Mouse (Mus musculus) midbrain, embryonic 15.5 days (tissue): Measurements from ENCODE around the gene Spata25. TPM values are rescaled to one million over a fixed set of nuclear protein-coding genes. Genes with fewer than 3 reads are reported as not detected.

Source experiments
- ATAC-seq: fragments of 200-750 bp; cut with Nextera tagmentation; replicated peaks from 2 replicates; pipeline ENCODE4 v1.8.0; 2017; ENCODE audit warnings: moderate TSS enrichment
- H3K27ac ChIP-seq: fragments of 300-500 bp; sonication (generic); 2 replicates; pipeline ENCODE4 v1.5.1; 2015; ENCODE audit warnings: mild to moderate bottlenecking, inconsistent platforms
- H3K27me3 ChIP-seq: fragments of 300-500 bp; sonication (generic); replicated peaks from 2 replicates; pipeline ENCODE4 v1.6.1; 2015; ENCODE audit warnings: inconsistent platforms
- H3K36me3 ChIP-seq: fragments of 300-500 bp; sonication (generic); replicated peaks from 2 replicates; pipeline ENCODE4 v1.6.1; 2015; ENCODE audit warnings: inconsistent platforms
- H3K4me1 ChIP-seq: fragments of 300-500 bp; sonication (generic); 2 replicates; pipeline ENCODE4 v1.6.1; 2015; ENCODE audit warnings: inconsistent platforms
- H3K4me2 ChIP-seq: fragments of 300-500 bp; sonication (generic); 2 replicates; pipeline ENCODE4 v1.6.1; 2015; ENCODE audit warnings: inconsistent platforms, mild to moderate bottlenecking, moderate library complexity
- H3K4me3 ChIP-seq: fragments of 300-500 bp; sonication (generic); 2 replicates; pipeline ENCODE4 v1.5.1; 2015; ENCODE audit warnings: mild to moderate bottlenecking, inconsistent platforms
- H3K9ac ChIP-seq: fragments of 300-500 bp; sonication (generic); 2 replicates; pipeline ENCODE4 v1.6.1; 2015; ENCODE audit warnings: mild to moderate bottlenecking, inconsistent platforms
- H3K9me3 ChIP-seq: fragments of 300-500 bp; sonication (generic); 2 replicates; pipeline ENCODE4 v1.6.1; 2016; ENCODE audit warnings: inconsistent platforms
- WGBS: fragments of 180-500 bp; shearing (Covaris S2); methylation state at CpG from one replicate; pipeline ENCODE4 v1.1.7; 2015; ENCODE audit warnings: mixed read lengths; 5-methylcytosine and 5-hydroxymethylcytosine counted together
- polyA plus RNA-seq: library from polyadenylated mRNA; unstranded; fragments of >200 nt; fragmentation: Nextera tagmentation; extraction: Ambion mirVana; gene quantifications from 2 replicates; pipeline ENCODE4 v1.2.1, GENCODE M21; 2015

Gene Spata25
- polyA plus RNA-seq, 1 experiment from 2014 or later: not detected

DNA sequence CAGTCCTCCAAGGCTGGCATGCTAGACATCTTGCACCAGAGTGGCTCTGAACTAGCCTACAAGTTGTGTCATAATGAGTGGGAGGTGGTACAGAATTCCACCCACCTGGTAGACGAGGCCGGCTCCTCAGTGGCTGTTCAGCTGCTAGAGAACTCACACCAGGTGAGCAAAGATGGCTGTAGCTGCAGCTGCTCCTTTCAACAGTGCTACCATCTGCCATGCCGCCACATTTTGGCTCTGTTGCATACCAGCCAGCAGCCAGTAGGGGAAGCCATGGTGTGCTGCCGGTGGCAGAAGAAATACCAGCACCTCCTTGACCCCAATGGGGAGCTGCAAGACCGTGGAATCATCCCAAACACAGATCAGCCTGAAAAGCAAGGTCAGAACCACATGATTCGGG, 7.3 kb downstream of the Spata25 start:
- Histone ChIP-seq H3K4me3 (no peak overlapping the region), H3K4me2 (no peak overlapping the region), H3K9me3 (no peaks in the 10 kb centered on the region), H3K36me3 (peaks cover 28% of the 10 kb centered on the region), H3K9ac (no peak overlapping the region), H3K4me1 (peaks cover 22% of the 10 kb centered on the region), H3K27ac (no peak overlapping the region), H3K27me3 (no peaks in the 10 kb centered on the region)
- 85% methylated on average over 6 of the region's 6 CpGs for WGBS
- no peak for ATAC-seq

DNA sequence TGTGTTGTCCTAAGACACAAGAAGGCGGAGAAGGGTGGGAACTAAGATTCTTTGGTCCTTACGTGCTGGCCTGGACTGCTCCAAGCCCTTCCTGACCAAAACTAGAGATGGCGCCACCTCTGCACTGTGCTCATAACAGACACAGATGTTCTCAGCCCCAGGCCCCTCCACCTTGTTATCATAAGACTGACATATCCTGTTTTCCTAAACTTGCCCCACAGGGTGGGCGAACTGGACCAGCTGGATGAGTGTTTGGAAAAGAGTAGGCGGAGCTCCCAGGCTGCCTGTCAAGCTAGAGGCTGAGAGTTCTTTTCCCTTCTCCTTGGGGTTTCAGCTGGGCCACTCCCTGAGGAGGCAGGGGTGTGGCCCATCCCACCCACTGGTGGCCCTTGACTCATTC, 10.6 kb downstream of the Spata25 start:
- peaks cover 7% of the 10 kb centered on the region for H3K4me1 ChIP-seq
- H3K9ac ChIP-seq: no peak overlapping the region
- no peak overlapping the region for H3K4me2 ChIP-seq
- no peak for ATAC-seq
- peaks cover 16% of the 10 kb centered on the region for H3K36me3 ChIP-seq
- no peaks in the 10 kb centered on the region for H3K9me3 ChIP-seq
- H3K27me3 ChIP-seq: no peaks in the 10 kb centered on the region
- no peak overlapping the region for H3K27ac ChIP-seq
- no peak overlapping the region for H3K4me3 ChIP-seq
- WGBS: 77% methylated on average over 5 of the region's 5 CpGs

DNA sequence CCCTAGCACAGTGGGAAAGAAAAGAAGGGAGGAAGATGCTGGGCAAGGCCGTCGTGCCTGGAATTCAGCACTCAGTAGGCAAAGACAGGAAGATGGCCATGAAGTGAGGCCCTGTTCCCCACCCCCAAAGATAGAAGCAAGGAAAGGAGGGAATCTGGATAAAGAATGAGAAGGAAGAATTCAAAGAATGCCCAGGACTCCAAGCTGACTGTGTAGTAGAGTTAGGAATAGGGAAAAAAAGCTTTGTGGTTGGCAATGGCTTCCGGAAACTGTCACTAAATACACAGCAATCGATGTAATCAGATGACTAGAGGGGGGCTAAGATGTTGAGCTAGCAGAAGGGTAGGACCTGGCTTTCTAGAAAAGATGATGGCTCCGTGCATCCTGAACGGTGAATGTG, 11.1 kb downstream of the Spata25 start:
- H3K27ac ChIP-seq: no peak overlapping the region
- no peak overlapping the region for H3K4me2 ChIP-seq
- 85% methylated on average over 6 of the region's 6 CpGs for WGBS
- peaks cover 3% of the 10 kb centered on the region for H3K4me1 ChIP-seq
- H3K4me3 ChIP-seq: no peak overlapping the region
- peaks cover 16% of the 10 kb centered on the region for H3K36me3 ChIP-seq
- no peaks in the 10 kb centered on the region for H3K27me3 ChIP-seq
- ATAC-seq: no peak
- H3K9me3 ChIP-seq: no peaks in the 10 kb centered on the region
- no peak overlapping the region for H3K9ac ChIP-seq

DNA sequence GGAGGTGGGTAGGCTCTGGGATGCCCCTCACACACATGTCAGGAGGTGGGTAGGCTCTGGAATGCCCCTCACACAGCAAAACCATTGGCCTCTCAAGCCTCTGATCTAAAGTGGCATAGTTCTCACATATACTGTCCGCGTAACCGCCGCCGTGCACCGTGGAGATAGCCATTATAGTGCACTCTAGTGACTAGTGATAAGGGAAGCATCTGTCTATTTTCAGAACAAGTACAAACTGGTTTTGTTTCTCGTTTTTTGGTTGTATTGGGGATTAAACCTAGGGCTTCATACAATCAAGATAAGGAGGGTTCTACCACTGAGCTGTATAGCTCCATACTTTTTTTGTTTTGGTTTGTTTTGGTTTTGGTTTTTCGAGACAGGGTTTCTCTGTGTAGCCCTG, 12.5 kb downstream of the Spata25 start:
- Histone ChIP-seq H3K27ac (no peak overlapping the region), H3K4me2 (no peak overlapping the region), H3K36me3 (peaks cover 10% of the 10 kb centered on the region), H3K9ac (no peak overlapping the region), H3K27me3 (no peaks in the 10 kb centered on the region), H3K4me1 (no peaks in the 10 kb centered on the region), H3K9me3 (no peaks in the 10 kb centered on the region), H3K4me3 (no peak overlapping the region)
- 92% methylated on average over 8 of the region's 8 CpGs for WGBS
- ATAC-seq: no peak

DNA sequence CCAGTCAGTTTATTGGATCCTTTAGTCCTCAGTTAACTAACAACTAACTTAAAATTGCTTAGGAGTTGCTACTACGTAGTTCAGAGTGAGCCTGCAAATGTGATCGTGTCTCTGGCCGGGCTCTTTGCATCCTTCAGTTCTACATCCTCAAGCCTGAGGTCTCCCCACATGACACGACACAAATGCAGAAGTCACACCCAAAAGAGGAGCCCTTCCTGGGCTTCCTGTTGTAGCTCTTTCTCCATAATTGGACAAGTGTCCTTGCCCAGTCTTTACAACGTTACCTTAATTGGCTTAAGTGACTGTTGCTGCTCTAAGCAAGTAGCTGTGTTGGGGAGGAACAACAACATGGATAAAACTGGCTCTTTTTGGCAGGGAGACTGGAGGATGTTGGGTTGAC, 13.0 kb downstream of the Spata25 start:
- Histone ChIP-seq H3K4me2 (no peak overlapping the region), H3K4me1 (no peaks in the 10 kb centered on the region), H3K9me3 (no peaks in the 10 kb centered on the region), H3K9ac (no peak overlapping the region), H3K27me3 (no peaks in the 10 kb centered on the region), H3K4me3 (no peak overlapping the region), H3K27ac (no peak overlapping the region), H3K36me3 (peaks cover 6% of the 10 kb centered on the region; the same call in 1 of the 2 replicates)
- no peak for ATAC-seq
- 89% methylated on average over 5 of the region's 5 CpGs for WGBS

DNA sequence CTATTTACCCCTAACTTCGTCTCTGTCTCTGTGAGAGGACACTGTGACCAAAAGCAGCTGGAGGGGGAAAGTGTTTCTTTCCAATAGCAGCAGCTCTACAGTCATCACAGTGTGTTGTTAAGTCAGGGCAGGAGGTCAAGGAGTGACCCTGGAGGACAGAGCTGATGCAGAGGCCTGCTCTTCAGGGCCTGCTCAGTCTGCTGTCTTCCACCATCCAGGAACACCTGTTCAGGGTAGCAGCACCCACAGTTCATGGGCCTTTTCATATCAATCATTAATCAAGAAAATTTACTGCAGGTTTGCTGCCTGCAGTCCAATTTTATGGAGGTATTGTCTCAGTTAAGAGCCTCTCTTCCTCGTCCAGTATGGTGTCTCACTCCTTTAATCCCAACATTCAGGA, 14.8 kb downstream of the Spata25 start:
- Histone ChIP-seq H3K4me3 (no peak overlapping the region), H3K27ac (no peak overlapping the region), H3K4me1 (no peaks in the 10 kb centered on the region), H3K27me3 (no peaks in the 10 kb centered on the region), H3K9me3 (no peaks in the 10 kb centered on the region), H3K9ac (no peak overlapping the region), H3K4me2 (no peak overlapping the region), H3K36me3 (0 out of 2 replicates have a peak, but pooled peaks cover 3% of the 10 kb centered on the region)
- no peak for ATAC-seq
- WGBS: 50% methylated on average over 2 of the region's 2 CpGs

DNA sequence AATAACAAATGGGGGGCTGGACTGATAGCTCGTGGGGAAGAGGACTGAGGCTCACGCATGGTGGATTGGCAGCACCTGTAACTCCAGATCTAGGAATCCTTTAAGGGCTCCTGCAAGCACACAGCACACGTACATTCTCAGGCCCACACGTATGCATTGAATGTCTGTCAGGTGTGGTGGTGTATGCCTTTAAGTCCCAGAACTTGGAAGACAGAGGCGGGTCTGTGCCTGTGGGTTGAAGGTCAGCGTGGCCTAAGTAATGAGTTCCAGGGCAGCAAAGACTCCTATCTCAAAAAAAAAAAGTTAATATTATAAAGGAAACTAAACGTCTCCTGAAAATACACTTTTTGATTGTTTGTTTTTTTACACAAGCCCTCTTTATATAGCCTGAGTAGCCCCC, 21.7 kb downstream of the Spata25 start:
- H3K4me2 ChIP-seq: peak overlapping the region; percentile 73; the same call in 1 of the 2 replicates
- H3K4me3 ChIP-seq: no peak overlapping the region
- no peaks in the 10 kb centered on the region for H3K36me3 ChIP-seq
- no peak overlapping the region for H3K27ac ChIP-seq
- no peak overlapping the region for H3K9ac ChIP-seq
- no peaks in the 10 kb centered on the region for H3K9me3 ChIP-seq
- peaks cover 33% of the 10 kb centered on the region for H3K4me1 ChIP-seq
- WGBS: 85% methylated on average over 7 of the region's 7 CpGs
- ATAC-seq: no peak
- H3K27me3 ChIP-seq: no peaks in the 10 kb centered on the region

DNA sequence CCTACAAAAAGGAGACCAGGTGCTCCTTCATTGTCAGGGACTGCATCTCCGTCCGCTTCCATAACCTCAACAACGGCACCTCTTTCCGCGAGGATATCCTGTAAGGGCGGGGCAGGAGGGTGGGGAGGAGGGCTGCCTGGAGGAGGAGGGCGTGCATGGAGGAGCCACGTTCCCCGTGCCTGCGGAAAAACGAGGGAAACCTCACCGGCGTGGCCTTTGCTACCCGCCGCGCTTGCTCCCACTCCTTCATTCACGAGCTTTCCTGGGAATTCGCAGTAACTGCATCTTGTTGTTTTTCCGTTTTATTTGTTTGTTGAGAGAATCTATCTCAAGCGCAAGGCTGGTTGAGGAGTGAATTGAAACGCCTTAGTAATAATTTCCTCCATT, 23.0 kb downstream of the Spata25 start:
- H3K27me3 ChIP-seq: no peaks in the 10 kb centered on the region
- peak; percentile 61 for ATAC-seq

DNA sequence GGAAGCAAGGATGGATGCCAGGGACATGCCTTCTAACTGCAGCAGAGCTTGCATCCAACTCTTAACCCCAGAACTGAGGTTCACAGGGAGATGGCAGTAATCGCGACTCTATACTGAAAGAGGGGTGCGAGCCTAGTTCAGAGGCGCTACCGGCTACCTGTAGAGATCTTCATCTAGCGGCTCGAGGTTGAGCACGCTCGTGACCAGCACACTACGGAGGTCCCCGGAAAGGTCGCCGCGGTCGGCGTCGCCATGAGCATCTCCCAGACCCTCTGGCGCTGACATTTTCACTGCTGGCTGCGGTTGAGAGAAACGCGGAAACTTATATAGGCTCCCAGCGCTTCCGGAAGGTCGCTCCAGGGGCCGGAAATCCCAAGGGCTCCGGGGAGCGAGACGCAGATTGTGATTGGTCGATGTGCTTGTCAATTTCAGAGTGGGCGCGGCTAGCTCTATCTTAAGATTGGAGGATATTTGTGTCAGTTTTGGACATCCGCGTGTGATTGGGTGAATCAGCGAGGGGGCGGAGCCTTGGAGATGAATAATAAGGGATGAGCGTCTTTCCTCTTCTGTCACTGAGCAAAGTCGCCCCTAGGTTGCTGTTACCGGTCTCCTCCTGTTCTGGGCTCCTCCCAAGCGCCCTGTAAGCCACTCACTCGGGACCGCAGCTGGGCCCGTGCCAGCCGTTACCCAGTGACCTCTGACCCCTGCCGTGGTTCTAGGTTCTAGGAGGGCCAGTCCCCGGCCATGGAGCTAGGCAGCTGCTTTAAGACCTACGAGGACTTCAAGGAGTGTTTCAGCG, 23.6 kb downstream of the Spata25 start, which contains the start of the genes Acot8 and Zswim3:
TSS of gene Acot8 (minus strand) at position 350 of the 799 bp plus-strand sequence.
TSS of gene Zswim3 (plus strand) at position 566 of the 799 bp plus-strand sequence.
- Histone ChIP-seq H3K4me1 (peaks cover 33% of the 10 kb centered on the region), H3K36me3 (no peaks in the 10 kb centered on the region; the same call in 1 of the 2 replicates), H3K27ac (peak within 1 kb of the TSS; percentile 85), H3K9ac (peak within 1 kb of the TSS; percentile 79), H3K4me3 (peak within 1 kb of the TSS; percentile 73), H3K9me3 (no peaks in the 10 kb centered on the region), H3K27me3 (no peaks in the 10 kb centered on the region), H3K4me2 (peak within 1 kb of the TSS; percentile 73)
- WGBS: under 1% methylated on average over 47 of the region's 47 CpGs
- peak; percentile 96 for ATAC-seq

More for the DNA sequence above, 23.0 kb downstream of the Spata25 start:
- Histone ChIP-seq H3K4me2 (peak overlapping the region; percentile 73), H3K9me3 (no peaks in the 10 kb centered on the region), H3K9ac (peak overlapping the region; percentile 79), H3K4me1 (peaks cover 33% of the 10 kb centered on the region), H3K4me3 (peak overlapping the region; percentile 73), H3K36me3 (no peaks in the 10 kb centered on the region; the same call in 1 of the 2 replicates), H3K27ac (peak overlapping the region; percentile 85)
- 3% methylated on average over 21 of the region's 21 CpGs for WGBS

DNA sequence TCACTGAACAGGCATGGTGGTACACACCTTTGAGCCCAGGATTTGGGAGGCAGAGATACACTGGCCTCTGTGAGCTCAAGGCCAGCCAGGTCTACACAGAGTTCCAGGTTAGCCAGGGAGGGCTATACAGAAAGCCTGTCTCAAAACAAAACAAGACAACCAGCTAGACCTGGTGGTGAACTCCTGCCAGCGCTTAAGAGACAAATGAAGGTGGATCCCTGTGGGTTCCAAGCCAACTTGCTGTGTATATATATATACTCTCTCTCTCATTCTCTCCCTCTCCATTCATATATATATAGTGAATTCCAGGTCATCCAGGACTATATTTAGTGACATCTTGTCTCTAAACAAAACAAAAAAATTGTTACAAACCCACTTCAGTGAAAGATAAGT, 24.4 kb downstream of the Spata25 start:
- peak overlapping the region; percentile 73 for H3K4me3 ChIP-seq
- no peak for ATAC-seq
- no peaks in the 10 kb centered on the region for H3K27me3 ChIP-seq
- peak overlapping the region; percentile 67 for H3K9ac ChIP-seq
- 68% methylated on average over 1 of the region's 1 CpGs for WGBS
- peaks cover 33% of the 10 kb centered on the region for H3K4me1 ChIP-seq
- peak overlapping the region; percentile 63 for H3K4me2 ChIP-seq
- H3K9me3 ChIP-seq: no peaks in the 10 kb centered on the region
- H3K36me3 ChIP-seq: no peaks in the 10 kb centered on the region; the same call in 1 of the 2 replicates
- H3K27ac ChIP-seq: peak overlapping the region; percentile 82; the same call in 1 of the 2 replicates

DNA sequence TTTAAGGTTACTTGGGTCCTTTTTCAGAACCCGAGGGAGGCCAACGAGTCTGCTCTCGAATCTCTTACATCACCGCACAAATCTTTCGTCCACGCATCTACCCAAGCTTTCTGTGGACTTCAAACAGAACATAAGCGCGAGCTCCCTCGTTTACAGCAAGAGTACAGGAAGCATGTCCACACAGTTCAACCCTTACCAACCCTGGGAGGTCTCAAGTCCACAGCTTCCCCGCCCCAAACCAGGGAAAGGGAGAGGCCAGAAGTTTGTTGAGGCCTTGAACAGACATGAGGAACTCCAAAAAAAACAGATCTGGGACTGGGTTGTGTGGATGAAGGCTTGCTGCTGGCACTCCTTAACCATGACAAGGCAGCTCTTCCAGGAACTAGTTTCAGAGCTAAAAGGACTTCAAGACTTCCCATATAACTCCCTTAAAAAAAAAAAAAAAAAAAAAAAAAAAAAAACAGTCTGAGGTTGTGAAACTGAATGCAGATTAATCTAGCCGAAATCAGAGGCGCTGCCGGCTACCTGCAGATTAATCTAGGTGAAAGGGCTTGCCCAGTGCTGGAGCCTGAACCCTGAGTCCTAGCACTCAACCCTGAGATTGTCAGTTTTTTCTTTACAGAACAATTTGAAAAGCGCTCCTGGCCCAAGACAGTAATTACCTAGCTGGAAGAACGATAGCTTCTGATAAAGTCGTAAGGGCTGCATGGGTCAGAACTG, 25.0 kb downstream of the Spata25 start:
- 93% methylated on average over 16 of the region's 16 CpGs for WGBS

DNA sequence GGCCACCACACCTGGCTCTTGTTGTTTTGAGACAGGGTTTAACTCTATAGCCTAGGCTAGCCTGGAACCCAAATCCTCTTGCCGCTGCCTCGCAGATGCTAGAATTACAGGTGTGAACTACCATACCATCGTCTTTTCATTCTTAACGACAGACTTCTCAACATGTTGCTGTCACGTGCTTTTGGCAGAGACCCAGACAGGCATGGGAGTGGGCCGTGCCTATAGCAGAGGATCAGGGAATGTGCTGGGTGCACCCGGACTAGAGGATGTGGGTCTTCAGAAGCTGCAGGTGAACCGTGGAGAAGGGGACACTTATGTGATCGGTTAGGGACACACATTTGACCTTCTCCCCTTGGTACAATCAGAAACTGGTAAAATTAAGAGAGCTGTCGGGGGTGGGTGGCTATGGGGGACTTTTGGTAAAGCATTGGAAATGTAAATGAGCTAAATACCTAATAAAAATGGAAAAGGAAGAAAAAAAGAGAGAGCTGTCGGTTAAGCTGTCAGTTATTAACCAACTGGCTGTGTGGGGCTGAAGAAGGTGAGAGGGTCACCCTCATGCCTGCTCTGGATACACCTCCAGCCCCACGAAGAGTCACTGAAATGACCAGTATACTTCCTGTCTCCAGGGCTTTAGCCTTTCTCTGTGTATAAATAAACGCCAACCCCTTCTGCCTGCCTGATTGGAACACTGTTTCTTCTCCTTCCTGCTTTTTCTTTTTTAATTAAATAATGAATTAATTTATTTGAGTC, 27.9 kb downstream of the Spata25 start:
- H3K27me3 ChIP-seq: no peaks in the 10 kb centered on the region
- no peak for ATAC-seq
- H3K4me3 ChIP-seq: no peak overlapping the region
- H3K36me3 ChIP-seq: peaks cover 14% of the 10 kb centered on the region; the same call in 1 of the 2 replicates
- no peak overlapping the region for H3K4me2 ChIP-seq
- H3K9ac ChIP-seq: no peak overlapping the region
- peaks cover 15% of the 10 kb centered on the region for H3K4me1 ChIP-seq
- H3K9me3 ChIP-seq: no peaks in the 10 kb centered on the region
- H3K27ac ChIP-seq: no peak overlapping the region
- WGBS: 94% methylated on average over 13 of the region's 13 CpGs

More for the DNA sequence above, 25.0 kb downstream of the Spata25 start:
- Histone ChIP-seq H3K9ac (peak overlapping the region; percentile 67; the same call in 1 of the 2 replicates), H3K4me1 (peaks cover 33% of the 10 kb centered on the region), H3K4me2 (peak overlapping the region; percentile 63), H3K4me3 (peak overlapping the region; percentile 73), H3K9me3 (no peaks in the 10 kb centered on the region), H3K27me3 (no peaks in the 10 kb centered on the region), H3K36me3 (no peaks in the 10 kb centered on the region; the same call in 1 of the 2 replicates), H3K27ac (no peak overlapping the region)
- ATAC-seq: no peak
